Mouse (Mus musculus) lung, postnatal 0 days (tissue): ENCODE data around the gene Plpp3.

ENCODE experiments used
- CTCF ChIP-seq: IDR thresholded peaks from 2 replicates; pipeline ENCODE4 v1.5.1; 2016; ENCODE audit warnings: antibody characterized with exemption, mild to moderate bottlenecking
- EP300 ChIP-seq: IDR thresholded peaks from 2 replicates; pipeline ENCODE4 v1.6.1; 2016; ENCODE audit warnings: antibody characterized with exemption, mild to moderate bottlenecking, control low read depth

DNA sequence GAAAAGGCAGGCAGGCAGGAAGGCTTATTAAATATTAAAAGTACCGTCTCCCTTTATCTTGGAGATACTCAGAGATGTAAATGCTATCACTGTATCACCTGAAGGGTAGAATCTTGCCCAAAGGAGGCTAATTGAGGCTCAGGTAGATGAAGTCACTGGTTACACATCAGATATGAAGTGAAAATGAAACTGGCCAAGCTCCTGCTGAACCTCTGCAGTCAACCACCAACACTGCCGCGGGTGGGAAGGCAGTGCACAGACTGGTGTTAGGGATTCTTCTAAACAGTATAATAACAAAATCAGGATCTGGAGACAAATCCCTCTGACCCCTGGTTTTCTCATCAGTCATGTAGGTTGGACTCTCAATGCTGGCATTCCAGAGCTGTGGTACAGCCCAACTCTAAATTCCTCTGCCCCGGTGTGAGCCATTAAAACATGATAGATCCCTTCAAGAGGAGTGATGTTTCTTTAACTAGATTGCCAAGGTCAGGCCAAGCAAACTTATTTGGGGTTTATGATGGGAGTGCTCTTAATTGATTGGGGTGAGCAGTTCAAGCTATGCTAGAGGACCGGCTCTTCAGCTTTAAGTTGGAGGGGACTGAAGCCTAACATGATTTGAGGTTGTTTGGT lies 95.5 kb downstream of the Plpp3 start:
- TF ChIP-seq CTCF: no peak
- no peak for TF ChIP-seq EP300
